Mouse (Mus musculus) lung, postnatal 10 days (tissue): ENCODE data around the gene Scgb1b12.
"Not testable (repeated sequence)": the region's sequence is repeated elsewhere in the genome, so short reads cannot be mapped to it uniquely, and the experiment has no call there.

Experiments
- DNase-seq: peaks from one replicate; pipeline ENCODE4 v3.0.0; 2021

Scgb1b12 gene

GRCm38 (mm10) chr7:32333882-32334281 is at the start of gene Scgb1b12:
Scgb1b12 (plus strand) TSS chr7:32334182.
- not testable (repeated sequence) for DNase-seq

DNA sequence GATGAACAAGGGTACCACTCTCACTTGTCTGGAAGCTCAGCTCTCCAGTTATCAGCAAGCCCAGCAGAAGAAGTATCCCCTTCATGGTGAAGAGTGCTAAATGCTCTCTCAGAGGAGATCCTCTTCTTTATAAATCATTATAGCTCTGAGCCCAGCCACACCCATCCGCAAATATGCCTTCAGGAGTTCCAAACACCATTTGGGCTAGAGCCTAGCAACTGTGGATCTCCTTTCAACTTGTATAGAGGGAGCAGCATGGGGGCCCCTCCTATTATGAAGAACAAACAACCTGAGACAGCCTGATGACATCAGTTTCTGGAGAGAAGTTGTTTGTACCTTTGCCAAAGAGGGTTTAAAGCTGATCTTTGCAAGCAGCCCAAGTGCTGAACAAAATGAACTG is 6.8 kb upstream of the Scgb1b12 start, which contains the start of gene Scgb2b12:
Scgb2b12 (minus strand) TSS at position 101 of the 400 bp plus-strand sequence.
- DNase-seq, result not testable (repeated sequence)
